Mouse (Mus musculus): ENCODE measurements at regions not wholly inside any gene's neighbourhood (a gene's known extent, or its start where the extent isn't known, plus 50 kb on each side); places are given as distances from the start of the nearest gene placed in this dataset.

DNA sequence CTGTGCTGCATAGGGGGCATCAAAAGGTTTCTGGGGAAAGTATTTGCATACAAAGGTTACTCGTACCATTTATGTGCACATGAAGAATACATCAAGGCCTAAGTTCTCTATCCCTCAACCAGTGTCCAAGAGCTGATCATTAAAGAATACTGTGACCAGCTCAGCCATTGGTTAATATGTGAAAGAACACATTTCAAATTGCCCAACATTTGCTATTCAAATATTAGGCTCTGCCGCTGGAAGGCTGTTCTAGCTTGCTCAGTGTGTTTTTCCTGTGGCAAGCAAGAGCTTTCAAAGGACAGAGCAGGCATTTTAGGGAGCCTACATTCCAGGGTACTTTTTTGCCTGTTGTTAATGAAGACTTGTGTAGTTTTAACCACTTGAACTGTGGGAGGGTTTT is 220.8 kb downstream of the Ahr start:
- DNase-seq (ENCODE audit: low spot score): no peak

DNA sequence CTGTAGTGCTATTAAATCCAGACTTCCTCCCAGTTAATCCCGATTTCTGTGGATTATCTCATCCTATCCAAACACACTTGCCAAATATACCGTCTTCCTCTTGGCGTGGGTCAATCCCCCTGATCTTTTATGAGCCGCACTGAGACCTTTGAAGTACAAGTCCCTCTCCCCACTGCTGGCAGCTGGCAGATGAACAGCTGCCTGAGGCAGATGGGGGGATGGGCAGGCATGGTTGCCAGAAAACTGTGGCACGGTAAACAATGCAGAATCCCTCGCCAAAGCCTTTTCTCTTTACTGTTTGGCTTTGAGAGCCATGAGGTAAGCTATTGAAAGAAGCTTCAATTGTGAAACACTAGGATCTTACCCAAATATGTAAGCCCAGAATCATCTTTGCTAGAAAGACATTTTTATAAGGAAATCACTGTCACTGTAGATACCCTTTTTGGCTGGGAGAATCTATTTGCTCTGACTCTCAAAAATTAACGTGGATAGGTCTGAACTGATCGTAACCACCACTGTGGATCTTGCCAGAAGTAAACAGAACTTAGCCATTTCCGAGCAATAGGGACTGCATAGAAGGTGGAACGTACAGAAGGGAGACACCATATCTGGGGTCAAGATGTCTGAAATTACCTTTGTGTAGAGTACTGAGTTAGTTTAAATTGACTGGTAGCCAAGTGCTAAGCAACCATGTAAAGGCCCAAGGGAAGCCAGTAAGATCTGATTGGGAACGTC is 221.5 kb downstream of the Ahr start:
- no peak for DNase-seq (ENCODE audit: low spot score)

DNA sequence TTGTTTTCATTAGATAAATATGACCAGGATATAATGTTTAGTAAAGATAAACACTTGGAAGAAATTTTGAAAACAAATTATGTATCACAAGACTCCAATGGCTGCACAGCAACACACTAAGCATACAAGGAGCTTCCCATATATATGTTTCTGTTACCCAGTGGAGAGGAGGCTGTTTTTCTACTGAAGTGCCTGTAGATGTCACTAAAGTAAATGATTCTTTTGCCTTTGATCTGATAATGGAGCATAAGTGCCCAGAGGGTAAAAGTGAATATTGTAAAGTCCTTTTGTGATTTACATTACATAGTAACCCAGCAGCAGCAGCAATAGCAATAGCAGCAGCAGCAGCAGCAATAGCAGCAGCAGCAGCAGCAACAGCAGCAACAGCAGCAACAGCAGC is 226.3 kb downstream of the Ahr start:
- DNase-seq (ENCODE audit: low spot score): peak; percentile 20

DNA sequence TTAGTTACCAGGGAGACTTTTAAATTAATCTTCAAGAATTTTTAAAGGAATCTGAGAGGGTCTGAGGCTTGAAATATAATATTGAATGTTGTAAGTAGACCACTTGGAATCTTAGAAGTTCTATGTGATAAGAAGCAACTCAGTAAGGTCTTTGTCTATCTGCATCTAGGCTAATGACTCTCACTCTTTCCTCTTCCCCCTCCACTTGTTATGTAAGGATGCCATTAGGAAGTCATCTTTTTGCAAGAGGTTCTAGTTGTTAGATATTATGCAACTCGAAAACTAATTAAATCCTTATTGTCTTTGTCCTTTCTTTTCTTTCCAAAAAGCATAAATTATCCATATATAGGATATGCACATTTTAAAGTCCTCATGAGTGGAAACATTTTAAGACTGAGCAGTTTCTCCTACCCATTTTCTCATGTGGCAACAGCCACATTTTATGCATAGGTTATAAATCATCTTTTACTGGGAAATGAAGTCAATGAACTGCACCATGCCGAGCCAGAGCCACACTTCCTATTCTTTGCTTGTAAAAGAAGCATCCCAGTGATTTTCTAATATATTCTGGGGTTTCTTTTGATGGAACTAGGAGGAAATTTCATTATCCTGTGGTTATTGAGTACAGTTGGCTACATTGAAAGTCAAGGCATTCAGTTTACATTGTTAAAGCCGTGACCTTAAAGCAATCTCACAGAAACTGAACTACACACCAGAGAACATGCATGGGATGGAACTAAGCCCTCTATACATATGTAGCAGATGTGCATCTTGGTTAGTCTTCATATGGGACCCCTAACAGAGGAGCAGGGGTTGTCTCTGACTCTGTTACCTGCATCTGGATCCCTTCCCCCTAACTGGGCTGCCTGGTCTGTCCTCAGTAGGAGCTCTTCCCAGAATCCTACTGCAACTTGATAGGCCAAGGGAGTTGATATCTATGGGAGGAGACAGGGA is 230.8 kb downstream of the Ahr start:
- no peak for DNase-seq (ENCODE audit: low spot score)

DNA sequence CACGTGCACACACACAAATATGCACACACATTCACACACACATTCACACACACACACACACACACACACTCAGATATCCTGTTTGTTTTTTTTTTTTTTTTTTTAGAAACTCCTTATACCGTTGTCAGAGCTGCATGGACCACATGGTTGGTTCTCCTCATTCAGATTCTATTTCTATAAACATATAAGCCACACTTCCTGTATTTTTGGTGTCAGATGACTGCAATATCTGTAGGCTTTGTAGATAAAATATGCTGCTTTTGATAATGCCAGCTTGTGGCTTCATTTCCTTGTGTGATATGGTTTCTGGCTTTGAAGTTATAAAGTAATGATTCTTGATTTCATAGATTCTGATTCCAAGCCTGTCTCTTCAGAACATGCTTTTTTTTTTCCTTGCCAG is 231.7 kb downstream of the Ahr start:
- DNase-seq (ENCODE audit: low spot score): no peak

DNA sequence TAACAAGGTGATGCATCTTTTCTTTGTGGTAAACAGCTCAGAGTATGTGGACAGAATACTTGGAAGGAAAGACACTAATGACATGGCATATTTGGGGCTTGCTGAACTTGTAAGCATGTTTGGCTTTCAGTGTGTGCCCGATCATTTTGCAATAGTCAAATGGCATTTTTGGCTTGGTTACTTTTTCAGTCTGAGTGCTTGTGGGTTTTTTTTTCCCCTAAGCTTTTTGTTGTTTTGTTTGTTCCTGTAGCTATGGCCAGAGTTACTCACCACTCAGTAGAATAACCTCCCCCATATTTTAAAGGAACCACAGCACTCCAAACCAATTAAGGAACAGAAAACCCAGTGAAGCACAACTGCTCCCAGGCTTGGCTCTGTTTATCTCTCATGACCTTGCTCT is 240.2 kb downstream of the Ahr start:
- peak; percentile 91 for DNase-seq (ENCODE audit: low spot score)

DNA sequence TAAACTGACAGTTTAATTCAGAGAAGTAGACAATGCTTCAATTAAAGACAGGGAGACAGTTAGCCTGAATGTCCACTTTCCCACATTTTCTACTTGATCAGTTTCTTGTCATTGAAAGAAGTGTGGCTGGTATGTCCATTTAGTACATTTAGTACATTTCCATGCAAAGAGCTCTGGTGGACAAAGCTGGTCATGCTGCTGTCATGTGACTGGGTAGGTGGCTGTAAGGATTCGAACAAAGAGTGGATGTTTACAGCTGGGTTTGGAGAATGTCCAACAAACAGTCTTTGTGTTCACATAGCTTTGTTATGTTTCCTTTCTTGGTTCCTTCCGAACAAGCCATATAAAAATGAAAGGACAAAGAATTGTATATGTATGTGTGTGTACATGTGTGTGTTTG is 241.3 kb downstream of the Ahr start:
- peak; percentile 24 for DNase-seq (ENCODE audit: low spot score)

DNA sequence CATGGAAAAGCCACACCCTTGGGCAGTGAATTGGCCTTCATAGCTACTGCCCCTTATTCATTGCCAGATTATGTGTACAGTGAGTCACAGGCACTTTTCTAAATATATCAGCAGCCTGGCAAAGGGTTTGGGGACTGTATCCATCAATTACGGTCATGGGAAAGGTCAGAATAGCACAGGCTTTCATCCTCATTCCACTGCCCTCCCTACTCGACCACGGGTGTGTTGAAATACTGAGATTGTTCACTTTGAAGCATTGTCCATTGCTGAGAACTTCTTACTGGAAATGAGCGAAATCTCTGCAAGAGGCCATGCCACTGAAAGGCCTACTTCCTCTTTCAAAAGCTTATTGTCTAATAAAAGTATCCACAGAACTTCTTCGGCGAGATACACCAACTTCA is 242.9 kb downstream of the Ahr start:
- DNase-seq (ENCODE audit: low spot score): peak; percentile 42

DNA sequence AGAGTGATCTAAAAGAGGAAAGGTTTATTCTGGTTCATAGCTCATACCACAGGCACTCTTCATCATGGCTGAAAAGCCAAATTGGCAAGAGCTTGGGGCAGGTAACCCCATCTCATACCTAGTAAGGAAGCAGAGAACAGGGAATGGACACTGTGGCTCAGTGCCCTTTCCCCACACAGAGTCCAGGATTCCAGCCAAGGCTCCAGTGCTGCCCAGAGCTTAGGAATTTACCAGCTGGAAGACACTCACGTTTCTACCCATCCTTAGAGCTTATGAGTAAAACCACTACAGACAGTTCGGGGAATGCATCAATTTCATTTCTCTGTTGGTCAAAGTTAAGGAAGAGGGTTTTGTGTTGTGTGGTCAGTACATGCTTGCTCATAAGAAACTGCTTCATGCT is 241.0 kb downstream of the Snx13 start:
- peak; percentile 68 for DNase-seq (ENCODE audit: low spot score)

DNA sequence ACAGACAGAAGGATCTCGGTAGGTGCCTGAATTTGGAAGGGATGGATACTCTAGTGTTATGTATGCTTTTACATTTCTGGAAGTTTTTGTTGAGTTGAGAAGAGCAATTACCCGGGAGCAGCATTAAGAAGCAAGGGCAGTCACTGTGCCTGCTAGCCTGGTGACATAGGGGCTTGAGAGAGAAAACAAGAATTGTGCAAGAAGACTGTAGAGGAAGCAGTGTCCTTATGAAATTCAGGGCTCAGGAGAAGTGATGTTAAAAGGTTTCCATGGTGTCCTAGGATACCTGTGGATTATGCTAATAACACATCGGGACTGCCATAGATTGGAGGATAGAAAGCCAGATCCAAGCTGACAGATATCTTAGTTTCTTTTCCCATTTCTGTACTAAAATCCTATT is 240.6 kb downstream of the Snx13 start:
- peak; percentile 15 for DNase-seq (ENCODE audit: low spot score)

DNA sequence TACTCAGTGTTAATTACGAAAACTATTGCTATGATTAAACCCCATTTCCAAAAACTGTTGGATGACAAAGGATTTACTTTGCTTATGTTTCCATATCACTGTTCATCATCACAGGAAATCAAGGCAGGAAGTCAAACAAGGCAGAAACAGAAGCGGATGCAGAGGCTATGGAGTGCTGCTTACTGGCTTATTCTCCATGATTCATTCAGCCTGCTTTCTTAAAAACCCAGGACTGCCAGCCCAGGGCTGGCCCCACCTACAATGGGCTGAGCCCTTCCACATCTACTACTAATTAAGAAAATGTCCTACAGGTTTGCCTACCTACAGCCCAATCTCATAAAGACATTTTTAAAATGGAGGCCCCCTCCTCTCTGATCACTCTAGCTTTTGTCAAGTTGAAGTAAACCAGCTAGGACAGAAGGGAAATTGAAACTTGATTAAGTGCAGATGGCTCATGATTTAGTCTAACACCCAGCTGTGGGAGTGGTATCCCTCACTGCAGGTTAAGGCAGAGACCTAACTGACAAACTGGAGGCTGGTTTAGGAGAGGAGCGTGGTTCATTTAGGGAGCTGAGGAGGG is 240.1 kb downstream of the Snx13 start:
- DNase-seq (ENCODE audit: low spot score): no peak

DNA sequence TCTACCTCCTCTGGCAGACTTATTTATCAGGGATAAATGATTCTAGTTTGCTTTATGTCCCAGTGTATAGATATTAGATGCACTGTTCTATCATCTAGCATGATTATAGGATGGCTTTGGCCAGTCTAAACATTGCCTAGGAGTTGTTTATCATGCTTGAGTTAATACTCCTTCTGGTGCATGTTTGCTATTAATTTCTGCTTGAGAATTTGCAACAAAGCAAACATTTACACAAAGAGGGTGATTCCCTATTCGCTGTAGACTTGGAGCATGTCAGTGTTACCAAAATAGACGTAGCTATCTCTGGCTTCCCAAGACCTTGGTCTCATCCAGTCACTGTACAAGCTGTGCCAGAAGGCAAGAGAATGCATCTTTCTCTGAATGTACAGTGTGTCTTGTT is 237.4 kb downstream of the Snx13 start:
- DNase-seq (ENCODE audit: low spot score): no peak

DNA sequence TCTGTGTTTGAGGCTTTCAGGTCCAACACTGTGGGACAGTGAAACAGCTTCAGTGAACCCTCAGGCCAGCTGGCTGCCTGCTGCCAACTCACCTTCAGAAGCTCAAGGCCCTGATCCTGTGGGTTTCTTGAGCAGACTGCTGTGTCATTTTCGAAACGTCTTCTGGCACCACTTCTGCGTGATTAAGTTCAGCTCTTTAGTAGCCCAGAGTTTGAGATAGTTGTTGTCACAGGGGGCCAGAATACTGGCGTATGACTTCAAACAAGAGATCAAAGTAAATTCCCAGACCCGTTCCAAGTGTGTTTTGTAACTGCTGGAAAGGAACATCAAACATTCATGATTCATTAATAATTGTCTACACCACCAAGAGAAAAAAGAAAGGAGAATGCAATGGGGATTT is 236.9 kb downstream of the Snx13 start:
- DNase-seq (ENCODE audit: low spot score): no peak

DNA sequence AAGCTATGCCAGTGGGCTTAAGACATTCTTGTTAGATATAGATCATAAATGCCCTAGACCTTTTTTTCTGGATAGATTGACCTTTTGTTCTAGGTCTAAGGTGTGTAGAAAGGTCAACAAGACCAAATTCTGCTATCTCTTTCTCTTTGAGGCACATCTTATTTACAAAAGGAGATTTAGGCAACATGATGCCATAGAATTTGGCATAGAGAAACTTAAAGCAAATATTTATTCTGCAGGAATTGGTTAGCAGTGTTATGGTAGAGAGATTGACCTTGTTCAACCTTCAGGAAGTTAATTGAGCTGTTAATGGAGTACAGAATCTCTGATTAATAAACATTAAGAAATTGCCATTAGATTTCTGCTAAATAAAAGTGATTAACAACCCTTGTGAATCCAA is 236.4 kb downstream of the Snx13 start:
- no peak for DNase-seq (ENCODE audit: low spot score)

DNA sequence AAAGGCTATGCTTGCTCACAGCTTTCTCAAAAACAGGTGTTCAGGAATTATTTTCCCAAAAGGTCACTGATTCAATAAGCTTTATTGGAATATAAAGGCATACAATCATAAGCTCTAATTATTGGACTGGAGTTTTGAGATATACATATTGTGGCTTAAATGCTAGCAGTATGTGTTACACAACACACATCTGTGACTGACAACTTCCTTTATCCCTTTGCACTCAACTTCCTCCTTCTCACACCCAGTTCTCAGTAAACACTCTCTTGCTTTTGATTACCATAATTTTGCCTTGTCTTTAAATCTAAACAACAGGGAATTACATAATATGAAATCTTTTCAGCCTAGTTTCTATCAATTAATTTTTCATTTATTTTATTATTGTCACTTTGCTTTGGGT is 222.5 kb downstream of the Snx13 start:
- no peak for DNase-seq (ENCODE audit: low spot score)

DNA sequence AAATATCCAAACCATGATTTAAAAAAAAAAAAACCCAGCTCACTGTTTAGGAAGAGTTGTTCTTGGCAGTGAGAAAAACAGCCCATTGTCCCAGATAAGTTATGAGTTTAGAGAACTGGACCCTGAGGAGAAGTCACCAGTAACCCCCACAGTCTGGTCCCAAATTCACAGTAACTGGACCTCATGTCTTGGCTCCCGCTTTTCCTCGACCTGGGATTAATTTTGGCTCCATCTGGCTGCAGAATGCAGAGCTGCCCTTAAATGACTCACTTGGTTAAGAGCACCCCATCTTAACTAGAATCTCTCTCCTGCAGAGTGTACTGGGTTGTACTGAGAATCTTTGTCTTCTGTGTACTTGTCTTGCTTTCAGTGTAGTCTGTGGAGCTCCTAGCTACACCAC is 221.0 kb downstream of the Snx13 start:
- DNase-seq (ENCODE audit: low spot score): no peak

DNA sequence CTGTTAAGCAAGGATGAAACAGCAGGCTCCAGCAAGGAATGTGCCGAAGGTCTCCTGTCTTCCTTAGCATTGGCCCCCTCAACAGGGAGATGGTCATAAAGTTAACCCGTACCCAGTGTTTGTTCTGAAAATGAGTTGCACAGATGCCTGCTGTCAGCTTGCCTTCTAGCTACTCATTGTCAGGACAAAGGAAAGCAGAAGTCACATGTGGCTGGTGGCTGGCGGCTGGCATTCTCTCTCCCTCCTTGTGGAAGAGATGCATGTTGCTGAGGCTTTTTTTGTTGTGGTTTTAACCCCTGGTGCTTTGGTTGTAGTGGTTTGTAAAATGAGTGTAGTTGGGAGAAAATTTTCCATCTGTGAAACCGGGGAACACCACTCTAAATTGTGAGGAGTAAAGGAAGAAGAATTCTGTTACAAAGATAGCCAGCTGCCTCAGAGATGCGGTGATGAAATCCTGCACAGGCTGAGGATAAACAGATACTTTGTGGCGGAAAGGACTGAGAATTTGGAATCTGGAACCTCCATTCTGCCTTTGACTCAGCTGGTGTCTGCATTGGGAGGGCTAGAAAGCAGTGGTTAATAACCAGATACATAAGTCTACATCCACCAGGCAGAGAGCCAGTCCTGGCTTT is 220.2 kb downstream of the Snx13 start:
- DNase-seq (ENCODE audit: low spot score): no peak

DNA sequence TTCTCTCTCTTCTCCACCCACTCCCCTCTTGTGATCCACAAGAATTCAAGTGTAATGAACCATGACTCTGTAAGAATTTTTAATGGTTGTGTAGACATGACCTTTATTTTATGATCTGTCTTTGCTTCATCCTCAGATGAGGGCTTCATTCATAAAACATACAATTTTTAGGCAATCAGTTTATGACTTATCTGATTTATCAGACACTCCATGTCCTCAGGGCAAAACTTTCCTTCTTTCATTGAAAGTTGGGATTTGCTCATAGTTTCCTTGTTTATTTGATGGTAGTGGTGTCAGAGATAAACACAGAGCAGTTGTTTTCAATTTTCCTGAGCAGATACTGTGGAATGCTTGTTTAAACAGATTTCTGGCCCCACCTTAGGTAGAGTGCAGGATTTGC is 212.8 kb downstream of the Snx13 start:
- no peak for DNase-seq (ENCODE audit: low spot score)

DNA sequence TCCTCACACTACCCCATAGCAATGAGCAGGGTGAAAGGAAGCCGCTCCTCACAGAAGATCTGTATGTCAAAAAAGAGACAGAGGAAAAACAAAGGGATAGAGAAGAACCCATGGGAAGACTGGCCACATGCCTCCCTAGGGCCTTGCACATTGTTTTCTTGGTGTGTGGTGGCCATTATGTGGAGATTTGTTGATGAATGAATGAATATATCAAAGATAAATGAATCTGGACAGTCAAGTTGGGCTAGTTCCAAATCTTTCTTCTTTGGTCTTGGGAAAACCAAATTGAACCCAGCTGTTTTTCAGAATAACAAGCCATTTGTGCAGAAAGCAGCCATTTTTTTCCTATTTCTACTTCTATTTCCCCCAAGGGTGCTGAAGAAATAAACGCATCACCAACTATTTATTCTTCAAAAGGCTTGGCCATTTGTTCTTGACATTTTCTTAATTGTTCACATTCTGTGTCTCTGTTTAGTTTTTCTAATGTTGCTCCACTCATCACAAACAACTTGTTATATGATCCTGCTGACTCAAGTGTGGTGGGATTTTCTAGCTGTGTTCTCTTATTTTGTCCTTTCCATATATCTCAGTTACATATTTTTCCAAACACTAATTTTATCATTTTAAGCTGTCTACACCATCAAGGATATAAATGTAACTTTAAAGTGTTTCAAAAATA is 208.9 kb downstream of the Snx13 start:
- DNase-seq (ENCODE audit: low spot score): peak; percentile 19

DNA sequence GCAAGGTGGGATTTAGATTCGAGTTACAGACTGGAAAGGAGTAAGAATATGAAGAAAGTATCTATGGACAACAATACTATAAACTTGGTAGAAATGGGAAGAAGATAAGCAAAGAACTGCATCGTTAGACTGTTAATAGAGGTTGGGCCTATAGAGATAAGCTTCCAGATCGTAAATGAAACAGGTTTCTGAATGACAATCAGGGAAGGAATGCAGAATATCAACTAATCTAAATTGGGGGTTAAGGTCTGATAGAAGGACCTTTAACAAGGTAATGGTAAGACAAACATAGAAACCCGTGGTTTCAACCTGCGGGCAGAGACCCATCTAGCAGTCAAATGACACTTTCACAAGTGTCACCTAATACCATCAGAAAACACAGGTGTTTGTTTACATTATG is 201.5 kb downstream of the Snx13 start:
- no peak for DNase-seq (ENCODE audit: low spot score)

DNA sequence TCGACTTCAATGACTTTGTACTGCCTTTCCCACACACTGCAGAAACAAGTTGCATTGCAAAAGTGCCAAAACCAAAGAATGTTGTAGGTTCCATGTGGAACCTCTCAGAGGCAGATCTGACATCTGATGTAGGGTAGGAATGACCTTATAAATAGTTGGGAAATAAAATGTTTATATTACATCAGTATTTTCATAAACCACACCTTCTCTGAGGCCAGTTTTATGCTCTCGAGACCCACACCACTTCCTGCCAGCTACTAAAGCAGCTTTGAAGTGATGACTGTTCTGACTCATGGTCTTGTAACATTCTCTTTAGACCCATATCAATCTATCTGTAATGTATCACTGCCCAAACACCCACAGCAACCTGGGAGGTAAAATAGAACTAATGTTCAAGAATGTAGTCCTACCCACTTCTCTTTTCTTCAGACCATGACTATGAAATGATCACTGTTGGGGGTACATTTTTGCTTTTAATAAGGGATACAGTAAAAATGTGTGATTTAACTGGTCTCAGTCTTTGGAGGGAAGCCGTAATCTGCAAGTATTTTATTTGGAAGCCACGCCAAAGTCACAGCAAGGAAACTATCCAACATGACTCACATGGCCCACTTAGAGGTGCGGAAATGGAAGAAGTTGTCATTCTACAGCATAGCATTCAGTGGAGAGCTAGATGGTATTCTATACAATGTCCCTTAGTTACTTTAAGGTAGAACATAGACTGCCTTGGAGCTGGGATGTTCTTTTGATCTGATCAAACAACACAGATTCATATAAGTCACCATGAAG is 199.4 kb downstream of the Snx13 start:
- peak; percentile 7 for DNase-seq (ENCODE audit: low spot score)
